Mouse (Mus musculus) liver, embryonic 14.5 days (tissue): ENCODE results near the gene Tlnrd1.

ENCODE experiments used
- CTCF ChIP-seq: IDR thresholded peaks from 2 replicates; pipeline ENCODE4 v1.5.1; 2016; ENCODE audit warnings: antibody characterized with exemption, low read depth, control low read depth
- EP300 ChIP-seq: IDR thresholded peaks from 2 replicates; pipeline ENCODE4 v1.6.1; 2016; ENCODE audit warnings: antibody characterized with exemption, low read depth

DNA sequence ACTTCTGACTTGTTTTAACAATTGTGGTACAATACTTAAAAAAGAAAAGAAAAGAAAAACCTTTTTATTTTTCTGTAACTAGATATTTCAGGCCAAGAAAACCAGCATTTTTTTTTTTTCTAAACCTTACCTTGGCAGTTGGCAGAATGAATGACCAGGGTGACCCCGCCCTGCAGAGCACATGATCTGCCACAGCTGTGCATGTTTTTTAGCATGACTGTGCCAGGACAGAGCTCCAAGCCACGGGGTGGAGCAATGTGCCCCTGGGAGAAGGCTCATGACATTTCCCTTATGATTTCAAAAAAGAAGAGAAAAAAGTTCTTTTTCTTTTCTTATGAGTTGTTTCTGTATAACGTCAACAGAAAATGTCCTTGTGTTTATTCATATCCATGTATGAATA lies 5.3 kb upstream of the Tlnrd1 start:
- TF ChIP-seq CTCF (no peak), EP300 (no peak)
